Mouse (Mus musculus): ENCODE measurements around the gene Cacna1h.

Cacna1h gene

DNA sequence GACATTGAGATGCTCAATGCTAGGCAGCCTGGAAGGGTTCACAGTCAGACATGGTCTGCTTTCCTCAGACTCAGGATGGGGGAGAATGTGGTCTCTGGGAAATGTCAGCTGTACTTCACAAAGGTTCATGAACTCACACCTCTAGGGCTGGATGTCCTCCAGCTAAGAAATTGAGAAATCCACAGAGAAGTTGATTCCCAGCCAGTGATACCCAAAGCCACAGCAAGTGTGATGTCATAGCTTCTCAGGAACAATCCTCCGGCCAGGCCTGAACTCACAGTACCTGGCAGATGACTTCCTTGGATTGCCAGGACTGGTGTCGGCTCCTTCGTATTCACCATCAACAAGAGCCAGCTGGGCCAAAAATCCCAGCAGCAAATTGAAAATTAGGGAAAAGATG is 12.3 kb upstream of the Cacna1h start:
- DNase-seq (ENCODE audit: low read depth) = no peak

DNA sequence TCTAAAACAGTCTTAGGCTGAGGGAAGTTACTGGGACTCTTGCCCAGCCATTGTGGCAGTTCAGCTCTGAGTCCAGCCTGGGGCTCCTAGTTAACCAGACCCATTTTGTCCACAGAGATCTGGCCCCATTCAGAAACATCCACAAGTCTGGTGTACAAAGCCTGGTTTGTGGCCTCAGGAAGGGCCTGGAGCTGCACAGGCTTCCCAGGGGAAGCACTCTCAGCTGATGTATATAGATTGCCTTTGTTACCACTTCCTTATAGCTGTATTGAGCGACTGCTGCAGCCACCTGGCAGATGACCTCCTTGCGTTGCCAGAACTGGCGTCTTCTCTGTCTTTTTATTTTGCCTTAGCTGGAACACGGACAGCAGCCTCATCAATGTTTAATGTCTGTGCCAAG is 11.5 kb upstream of the Cacna1h start:
- DNase-seq (ENCODE audit: low read depth) = no peak

DNA sequence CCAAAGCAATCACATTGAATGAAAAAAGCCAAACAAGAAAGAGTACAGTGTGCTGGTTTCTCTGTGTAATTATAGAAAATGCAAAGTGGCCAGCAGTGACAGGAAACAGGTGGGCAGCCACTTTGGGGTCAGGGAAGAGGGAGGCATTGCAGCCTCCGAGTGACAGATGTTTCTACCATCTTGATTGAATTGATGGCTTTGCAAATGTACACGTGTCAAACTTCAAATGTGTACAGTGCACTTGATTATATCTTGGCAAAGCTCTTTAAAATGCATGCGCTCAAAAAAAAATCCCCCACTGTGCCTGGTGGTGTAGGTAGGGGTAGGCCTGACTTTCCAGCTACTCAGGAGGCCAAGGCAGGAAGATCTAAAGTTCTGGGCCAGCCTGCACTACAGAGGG is 9.3 kb upstream of the Cacna1h start:
- no peak for DNase-seq (ENCODE audit: low read depth)

GRCm38 (mm10) chr17:25441417-25441816 is 7.8 kb upstream of the Cacna1h start:
- no peak for DNase-seq (ENCODE audit: low read depth)

- no peak for DNase-seq (ENCODE audit: low read depth)
These were observed 363 bp downstream of the Cacna1h start for GRCm38 (mm10) chr17:25433223-25433616.

DNA sequence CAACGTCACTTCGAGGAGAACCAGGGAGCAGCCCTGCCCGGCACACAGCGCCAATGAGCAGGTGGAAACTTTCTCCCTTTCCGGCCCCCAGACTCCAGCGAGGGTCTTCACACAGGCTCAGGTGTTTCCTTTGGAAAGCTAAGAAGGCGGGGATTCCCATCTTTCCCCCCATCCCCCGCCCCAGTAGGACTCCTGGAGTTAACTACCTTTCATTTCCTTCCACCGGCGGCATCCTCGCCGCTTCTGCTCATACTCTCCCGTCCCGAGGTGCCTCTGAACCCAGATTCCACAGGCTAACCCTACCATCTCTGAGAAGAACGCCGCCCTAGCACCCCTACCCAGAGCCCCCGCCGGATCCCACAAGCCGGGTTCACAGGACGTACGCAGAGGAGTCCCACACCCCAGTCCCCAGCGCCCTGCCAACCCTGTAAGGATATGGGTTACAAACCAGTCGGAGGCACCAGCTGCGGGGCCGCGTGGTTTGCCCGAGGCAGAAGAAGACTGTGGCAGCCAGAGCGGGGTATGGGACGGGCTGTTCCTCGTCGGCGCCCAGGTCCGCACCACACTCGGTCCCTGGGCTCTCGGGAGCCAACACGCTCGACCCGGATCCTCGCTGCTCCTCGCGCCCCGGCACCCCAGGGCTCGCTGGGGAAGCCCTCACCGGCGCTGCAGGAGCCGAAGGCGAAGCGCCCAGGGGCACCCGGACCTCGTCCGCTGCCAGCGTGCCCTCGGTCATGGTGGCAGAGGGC is 976 bp downstream of the Cacna1h start:
- DNase-seq (ENCODE audit: low read depth) = no peak

DNA sequence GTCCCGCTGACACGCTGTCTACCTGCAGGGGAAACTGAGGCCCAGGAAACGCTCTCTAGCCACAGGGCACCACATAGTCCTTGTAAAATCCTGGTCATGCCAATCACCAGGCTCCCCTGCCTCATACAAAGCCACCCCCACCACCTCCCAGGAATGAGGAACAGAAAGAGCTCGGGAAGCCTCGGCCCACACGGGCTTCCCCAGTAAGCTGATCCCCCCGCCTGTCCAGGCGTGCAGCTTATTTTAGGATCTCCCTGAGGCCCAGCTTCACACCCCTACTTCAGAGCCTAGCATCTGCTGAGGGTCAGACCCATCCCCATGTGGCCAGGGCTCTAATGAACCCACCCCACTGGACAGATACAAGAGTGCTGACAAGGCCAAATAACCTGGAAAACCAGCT is 3.0 kb downstream of the Cacna1h start:
- DNase-seq (ENCODE audit: low read depth) = no peak

GRCm38 (mm10) chr17:25429886-25430285 is 3.7 kb downstream of the Cacna1h start:
- DNase-seq (ENCODE audit: low read depth) = no peak

DNA sequence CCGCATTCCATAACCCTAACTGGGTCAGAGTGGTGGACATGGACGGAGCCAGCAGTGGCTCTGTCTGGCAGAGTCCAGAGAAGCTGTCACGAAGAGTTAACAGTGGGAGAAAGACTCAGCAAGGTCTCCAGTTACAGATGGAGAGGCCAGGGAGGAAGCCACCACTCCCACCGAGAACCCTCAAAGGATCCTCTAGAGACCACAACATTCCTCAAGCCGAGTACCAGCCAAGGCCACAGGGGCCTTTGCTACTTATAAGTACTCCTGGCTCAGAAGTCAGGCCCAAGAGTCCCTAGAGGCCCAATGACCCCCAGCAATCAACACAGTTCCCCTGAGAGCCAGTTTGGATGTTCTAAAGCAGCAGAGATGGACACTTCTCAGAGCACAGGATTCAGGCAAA is 4.3 kb downstream of the Cacna1h start:
- DNase-seq (ENCODE audit: low read depth) = no peak

GRCm38 (mm10) chr17:25427441-25427840 is 6.1 kb downstream of the Cacna1h start:
- no peak for DNase-seq (ENCODE audit: low read depth)

DNA sequence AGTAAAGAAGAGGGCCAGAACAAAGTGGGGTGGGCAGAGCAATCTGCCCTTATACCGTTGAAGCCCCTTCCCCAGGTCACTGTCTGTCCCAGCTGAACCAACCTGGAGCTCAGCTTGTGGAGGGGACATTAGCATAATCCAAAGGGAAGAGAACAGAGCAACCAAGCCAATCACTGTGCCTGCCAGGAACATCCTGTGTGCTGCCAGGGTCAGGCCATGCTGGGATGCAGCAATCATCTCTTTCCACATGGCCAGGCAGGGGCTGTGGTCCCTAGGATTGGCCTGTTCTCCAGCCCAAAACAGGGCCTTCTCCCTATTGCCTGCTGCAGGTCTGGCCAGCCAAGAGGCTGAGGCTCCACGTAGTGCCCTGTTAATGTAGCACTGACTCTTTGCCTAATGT is 7.6 kb downstream of the Cacna1h start:
- no peak for DNase-seq (ENCODE audit: low read depth)

DNA sequence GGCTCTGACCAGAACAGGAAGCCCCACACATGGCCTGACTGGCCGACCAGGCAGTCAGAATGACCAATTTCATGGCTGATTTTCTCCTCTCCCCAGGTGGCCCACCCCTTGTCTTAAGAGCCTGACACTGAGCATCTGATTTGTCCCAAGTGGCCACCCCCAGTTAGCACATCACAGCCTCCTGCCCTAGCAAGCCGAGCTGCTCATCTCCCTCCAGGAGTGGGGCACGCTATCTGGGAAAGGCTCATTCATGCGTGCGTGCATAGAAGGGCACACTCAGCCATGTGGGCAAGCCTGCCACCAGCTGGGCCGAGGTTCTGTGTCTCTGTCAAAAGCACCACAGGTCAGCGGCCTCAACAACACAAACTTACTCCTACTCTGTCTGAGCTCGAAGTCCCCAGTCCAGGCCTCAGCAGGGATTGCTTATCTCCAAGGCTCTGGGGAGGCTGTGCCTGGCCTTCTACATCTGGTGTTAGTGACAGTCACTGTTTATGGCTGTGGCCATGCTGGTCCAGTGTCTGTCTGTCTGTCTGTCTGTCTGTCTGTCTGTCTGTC is 9.0 kb downstream of the Cacna1h start:
- no peak for DNase-seq (ENCODE audit: low read depth)

DNA sequence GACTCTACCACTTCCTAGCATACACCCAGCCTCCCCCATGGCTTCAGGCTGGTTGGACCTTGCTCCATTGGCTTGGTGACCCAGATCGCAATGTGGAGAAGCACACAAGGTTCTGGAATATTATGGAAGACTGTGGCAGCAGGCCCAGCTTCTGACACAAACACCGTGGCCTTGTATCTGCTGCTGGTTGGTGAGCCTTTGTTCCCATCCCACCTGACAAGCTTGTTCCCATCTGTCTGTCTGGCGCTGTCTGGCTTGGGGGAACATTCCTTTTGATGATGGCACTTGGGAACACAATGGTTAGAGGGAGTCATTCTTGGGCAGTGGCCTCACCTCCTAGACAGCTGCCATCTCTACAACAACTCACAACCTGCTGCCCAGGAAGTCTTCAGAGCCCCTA is 12.6 kb downstream of the Cacna1h start:
- DNase-seq (ENCODE audit: low read depth) = no peak

DNA sequence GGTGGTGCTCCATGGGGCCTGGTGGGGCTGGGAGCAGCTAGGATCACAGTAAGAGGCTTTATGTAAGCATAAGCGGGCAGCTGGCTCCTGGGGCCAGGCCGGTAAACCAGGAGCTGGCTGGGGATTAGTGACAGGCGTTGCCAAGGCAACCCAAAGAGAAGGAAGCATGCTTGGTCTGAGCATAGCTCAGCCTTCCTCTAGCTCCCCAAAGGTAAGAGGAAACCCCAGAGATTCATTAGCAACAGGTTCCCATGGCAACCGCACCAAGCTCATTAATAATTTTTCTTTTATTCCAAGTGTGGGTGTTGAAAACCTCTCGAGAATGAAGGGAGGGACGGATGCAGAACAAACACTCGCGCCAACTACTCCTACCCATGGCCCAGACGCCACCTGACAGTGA is 14.7 kb downstream of the Cacna1h start:
- no peak for DNase-seq (ENCODE audit: low read depth)

DNA sequence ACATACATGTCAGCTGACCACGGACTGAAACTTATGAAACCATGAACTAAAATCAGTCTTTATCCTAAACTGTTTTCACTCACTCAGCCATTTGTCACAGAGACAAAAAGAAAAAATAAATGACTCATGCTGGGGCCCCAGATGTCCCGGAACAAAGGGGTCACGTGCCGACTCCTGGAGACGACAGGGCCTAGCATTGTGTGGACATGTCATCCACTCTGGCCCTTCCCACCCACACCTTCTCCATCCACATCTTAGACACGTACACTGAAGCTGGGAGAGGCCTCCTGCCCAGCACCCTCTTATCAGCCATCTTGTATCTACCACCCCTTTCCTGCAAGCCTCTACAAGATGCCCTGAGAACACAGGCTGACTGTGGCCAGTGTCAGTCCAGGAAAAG is 15.6 kb downstream of the Cacna1h start:
- DNase-seq (ENCODE audit: low read depth) = no peak

- DNase-seq (ENCODE audit: low read depth) = no peak
These were observed 17.4 kb downstream of the Cacna1h start for GRCm38 (mm10) chr17:25416219-25416618.

- DNase-seq (ENCODE audit: low read depth) = no peak
These were observed 18.1 kb downstream of the Cacna1h start for GRCm38 (mm10) chr17:25415421-25415913.

DNA sequence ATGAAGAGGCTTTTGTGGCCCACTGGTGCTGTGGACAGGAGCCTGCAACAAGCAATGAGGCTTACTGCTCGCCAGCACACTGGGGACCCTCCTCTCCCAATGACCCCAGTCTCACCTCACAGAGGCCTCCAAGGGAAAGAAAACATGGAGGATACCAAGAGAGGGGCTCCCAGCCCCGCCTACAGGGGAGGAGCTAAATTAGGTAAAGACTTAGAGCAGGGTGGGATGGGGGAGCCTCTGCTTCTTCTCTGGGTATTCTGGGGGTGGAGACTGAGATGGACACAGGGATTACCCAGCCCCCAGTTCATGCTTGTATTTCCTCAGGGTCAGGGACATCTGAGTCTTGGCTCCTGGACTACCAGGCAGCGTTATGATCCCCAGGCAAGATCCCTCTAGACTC is 18.7 kb downstream of the Cacna1h start:
- no peak for DNase-seq (ENCODE audit: low read depth)

- DNase-seq (ENCODE audit: low read depth) = no peak
These were observed 19.4 kb downstream of the Cacna1h start for GRCm38 (mm10) chr17:25414209-25414608.

GRCm38 (mm10) chr17:25411251-25411650 is 22.3 kb downstream of the Cacna1h start:
- DNase-seq (ENCODE audit: low read depth) = no peak

GRCm38 (mm10) chr17:25410786-25411185 is 22.8 kb downstream of the Cacna1h start:
- DNase-seq (ENCODE audit: low read depth) = no peak

GRCm38 (mm10) chr17:25410180-25410579 is 23.4 kb downstream of the Cacna1h start:
- no peak for DNase-seq (ENCODE audit: low read depth)

GRCm38 (mm10) chr17:25409621-25410020 is 24.0 kb downstream of the Cacna1h start:
- DNase-seq (ENCODE audit: low read depth) = no peak

All from naive thymus-derived CD4-positive, alpha-beta T cell, adult 2 months (primary cell).